Mouse (Mus musculus): ENCODE measurements at regions not wholly inside any gene's neighbourhood (a gene's known extent, or its start where the extent isn't known, plus 50 kb on each side); places are given as distances from the start of the nearest gene placed in this dataset.

GRCm38 (mm10) chr15:85657441-85657989, 75.2 kb upstream of the Wnt7b start:
- peak in 1 of 2 experiments; percentile 50; a peak in 1 of 4 replicates for ATAC-seq (replicated peaks in 1 of 2; ENCODE audit: insufficient read depth in 1 of 2, low FRiP score in 2 of 2, low TSS enrichment in 1 of 2, low read depth in 1 of 2, poor library complexity in 2 of 2, severe bottlenecking in 2 of 2)

GRCm38 (mm10) chr15:85658101-85658885, 76.0 kb upstream of the Wnt7b start:
- ATAC-seq (replicated peaks in 1 of 2; ENCODE audit: insufficient read depth in 1 of 2, low FRiP score in 2 of 2, low TSS enrichment in 1 of 2, low read depth in 1 of 2, poor library complexity in 2 of 2, severe bottlenecking in 2 of 2), result no peak

DNA sequence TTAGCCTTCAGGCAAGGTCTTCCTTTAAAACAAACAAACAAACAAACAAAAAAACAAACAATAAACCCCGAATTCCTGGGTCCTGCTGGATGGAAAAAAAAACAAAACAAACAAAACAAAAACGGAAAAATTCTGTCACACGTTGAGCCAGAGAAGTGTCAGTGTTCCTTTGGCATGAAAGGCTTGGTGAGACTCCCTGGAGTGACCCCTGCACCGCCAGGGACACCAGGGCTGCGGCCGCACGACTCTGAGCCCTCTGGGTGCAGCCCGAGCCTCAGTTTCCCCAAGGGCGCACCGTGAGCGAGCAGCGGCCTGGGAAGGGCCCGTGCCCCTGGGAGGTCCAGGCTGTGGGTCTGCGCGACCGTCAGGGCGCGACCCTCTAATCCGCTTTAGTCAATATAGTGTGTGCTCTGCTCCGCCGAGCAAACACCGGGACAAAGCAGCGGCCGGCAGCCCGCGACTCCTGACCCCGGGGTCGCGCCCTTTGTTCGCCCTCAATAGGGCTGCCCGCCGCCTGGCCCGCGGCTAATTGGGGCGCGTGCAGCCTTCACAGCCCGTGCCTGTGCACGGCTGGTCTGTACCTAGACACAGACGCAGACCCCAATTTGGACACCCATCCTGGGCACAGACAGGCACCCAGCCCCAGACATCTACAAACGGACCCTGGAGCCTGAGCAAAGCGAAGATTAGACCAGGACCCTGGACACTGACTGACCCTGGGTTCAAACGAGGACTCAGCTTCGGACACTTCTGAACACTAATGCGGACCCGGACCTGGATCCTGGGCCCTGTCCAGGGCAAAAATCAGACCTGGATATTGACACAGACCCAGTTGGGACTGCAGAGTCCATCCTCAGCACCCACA, 74.0 kb upstream of the Ppara start:
- no peak for ATAC-seq (replicated peaks in 1 of 2; ENCODE audit: insufficient read depth in 1 of 2, low FRiP score in 2 of 2, low TSS enrichment in 1 of 2, low read depth in 1 of 2, poor library complexity in 2 of 2, severe bottlenecking in 2 of 2)

DNA sequence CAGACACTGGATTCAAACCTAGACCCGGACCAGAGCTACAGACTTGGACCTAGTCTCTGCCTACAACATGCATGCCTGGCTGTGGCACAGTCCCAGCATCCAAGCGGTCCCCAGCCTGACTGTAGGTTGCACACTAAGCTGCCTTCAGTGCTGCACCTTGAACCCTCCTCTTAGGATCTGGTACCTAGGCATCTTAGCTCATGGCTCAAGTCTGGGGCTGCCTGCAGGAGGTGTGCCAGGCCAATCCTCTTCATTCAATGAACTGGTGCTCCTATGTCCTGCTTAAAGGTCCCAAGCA, 73.4 kb upstream of the Ppara start:
- no peak for ATAC-seq (replicated peaks in 1 of 2; ENCODE audit: insufficient read depth in 1 of 2, low FRiP score in 2 of 2, low TSS enrichment in 1 of 2, low read depth in 1 of 2, poor library complexity in 2 of 2, severe bottlenecking in 2 of 2)

GRCm38 (mm10) chr15:85661771-85662170, 73.0 kb upstream of the Ppara start:
- ATAC-seq (replicated peaks in 1 of 2; ENCODE audit: insufficient read depth in 1 of 2, low FRiP score in 2 of 2, low TSS enrichment in 1 of 2, low read depth in 1 of 2, poor library complexity in 2 of 2, severe bottlenecking in 2 of 2), result no peak

- ATAC-seq (replicated peaks in 1 of 2; ENCODE audit: insufficient read depth in 1 of 2, low FRiP score in 2 of 2, low TSS enrichment in 1 of 2, low read depth in 1 of 2, poor library complexity in 2 of 2, severe bottlenecking in 2 of 2), result no peak
Measured at GRCm38 (mm10) chr15:85662271-85662670, 72.5 kb upstream of the Ppara start.

- no peak for ATAC-seq (replicated peaks in 1 of 2; ENCODE audit: insufficient read depth in 1 of 2, low FRiP score in 2 of 2, low TSS enrichment in 1 of 2, low read depth in 1 of 2, poor library complexity in 2 of 2, severe bottlenecking in 2 of 2)
Measured at GRCm38 (mm10) chr15:85662673-85663072, 72.1 kb upstream of the Ppara start.

DNA sequence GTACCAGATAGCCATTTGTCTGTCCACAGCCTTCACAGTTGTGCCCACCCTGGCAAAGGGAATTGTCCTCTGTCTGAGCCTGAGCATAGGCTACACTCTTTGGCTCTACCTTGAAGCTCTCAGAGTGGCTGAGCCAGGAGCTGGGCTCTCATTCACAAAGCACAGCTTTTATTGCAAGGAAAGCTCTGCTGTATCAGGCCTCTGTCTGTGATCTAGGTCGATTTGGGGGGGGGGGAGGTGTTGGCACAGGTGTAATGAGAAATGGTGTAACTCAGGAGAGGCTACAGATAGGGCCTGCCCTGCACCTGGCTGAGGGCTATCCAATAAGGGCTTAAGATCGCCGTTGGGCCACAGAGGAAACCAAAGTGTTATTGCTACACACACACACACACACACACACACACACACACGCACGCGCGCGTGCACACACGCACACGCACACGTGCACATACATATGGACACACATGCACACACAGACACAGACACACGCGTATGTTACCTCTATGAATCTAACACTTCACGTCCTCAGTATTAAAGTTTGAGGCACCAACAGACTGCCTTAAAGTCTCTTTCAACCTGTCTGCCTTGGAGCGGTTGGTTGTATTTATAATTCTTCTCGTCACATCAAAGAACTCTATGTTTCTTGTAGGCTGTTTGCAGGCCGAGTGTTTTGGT, 70.9 kb upstream of the Ppara start:
- no peak for ATAC-seq (replicated peaks in 1 of 2; ENCODE audit: insufficient read depth in 1 of 2, low FRiP score in 2 of 2, low TSS enrichment in 1 of 2, low read depth in 1 of 2, poor library complexity in 2 of 2, severe bottlenecking in 2 of 2)

DNA sequence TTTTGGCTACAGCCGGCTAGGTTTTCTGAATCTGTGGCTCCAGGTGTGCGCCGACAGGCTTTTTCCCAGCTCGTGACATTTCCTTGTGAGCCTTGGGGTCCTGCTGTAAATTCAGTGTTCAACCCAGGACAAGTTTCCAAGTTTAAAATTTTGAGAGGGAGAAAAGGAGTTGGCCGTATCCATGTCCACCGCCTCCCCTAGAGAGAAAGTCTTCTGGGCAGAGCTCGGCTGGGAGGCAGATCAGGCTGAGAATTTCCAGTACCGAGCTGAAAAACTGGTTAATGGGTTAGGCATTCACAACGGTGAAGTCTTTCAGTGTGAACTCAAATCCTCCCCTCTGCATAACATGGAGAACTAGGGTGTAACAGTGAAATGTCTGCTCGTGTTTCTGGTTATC, 70.4 kb upstream of the Ppara start:
- ATAC-seq (replicated peaks in 1 of 2; ENCODE audit: insufficient read depth in 1 of 2, low FRiP score in 2 of 2, low TSS enrichment in 1 of 2, low read depth in 1 of 2, poor library complexity in 2 of 2, severe bottlenecking in 2 of 2), result no peak

GRCm38 (mm10) chr15:85665181-85665821, 69.5 kb upstream of the Ppara start:
- no peak for ATAC-seq (replicated peaks in 1 of 2; ENCODE audit: insufficient read depth in 1 of 2, low FRiP score in 2 of 2, low TSS enrichment in 1 of 2, low read depth in 1 of 2, poor library complexity in 2 of 2, severe bottlenecking in 2 of 2)

- ATAC-seq (replicated peaks in 1 of 2; ENCODE audit: insufficient read depth in 1 of 2, low FRiP score in 2 of 2, low TSS enrichment in 1 of 2, low read depth in 1 of 2, poor library complexity in 2 of 2, severe bottlenecking in 2 of 2), result no peak
Measured at GRCm38 (mm10) chr15:85666496-85666895, 68.3 kb upstream of the Ppara start.

DNA sequence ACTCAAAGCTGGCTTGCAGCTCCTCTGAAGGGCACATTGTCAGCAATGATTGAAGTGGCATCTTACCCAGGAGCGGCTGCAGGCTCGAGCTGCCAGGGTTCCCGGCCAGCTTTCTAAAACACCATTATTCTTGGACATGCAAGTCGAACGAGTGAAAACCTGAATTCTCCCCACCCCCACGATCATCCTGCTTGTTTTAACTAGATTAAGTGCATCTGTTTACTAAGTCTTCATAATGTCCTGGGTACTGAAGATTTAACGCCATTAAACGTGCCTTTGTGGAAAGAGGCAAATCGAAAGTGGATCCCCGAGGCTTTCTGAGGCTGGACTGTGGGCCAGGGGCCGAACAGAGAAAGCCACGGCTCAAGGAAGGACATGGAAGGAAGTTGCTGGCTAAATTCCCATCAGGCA, 67.4 kb upstream of the Ppara start:
- ATAC-seq (replicated peaks in 1 of 2; ENCODE audit: insufficient read depth in 1 of 2, low FRiP score in 2 of 2, low TSS enrichment in 1 of 2, low read depth in 1 of 2, poor library complexity in 2 of 2, severe bottlenecking in 2 of 2), result no peak

DNA sequence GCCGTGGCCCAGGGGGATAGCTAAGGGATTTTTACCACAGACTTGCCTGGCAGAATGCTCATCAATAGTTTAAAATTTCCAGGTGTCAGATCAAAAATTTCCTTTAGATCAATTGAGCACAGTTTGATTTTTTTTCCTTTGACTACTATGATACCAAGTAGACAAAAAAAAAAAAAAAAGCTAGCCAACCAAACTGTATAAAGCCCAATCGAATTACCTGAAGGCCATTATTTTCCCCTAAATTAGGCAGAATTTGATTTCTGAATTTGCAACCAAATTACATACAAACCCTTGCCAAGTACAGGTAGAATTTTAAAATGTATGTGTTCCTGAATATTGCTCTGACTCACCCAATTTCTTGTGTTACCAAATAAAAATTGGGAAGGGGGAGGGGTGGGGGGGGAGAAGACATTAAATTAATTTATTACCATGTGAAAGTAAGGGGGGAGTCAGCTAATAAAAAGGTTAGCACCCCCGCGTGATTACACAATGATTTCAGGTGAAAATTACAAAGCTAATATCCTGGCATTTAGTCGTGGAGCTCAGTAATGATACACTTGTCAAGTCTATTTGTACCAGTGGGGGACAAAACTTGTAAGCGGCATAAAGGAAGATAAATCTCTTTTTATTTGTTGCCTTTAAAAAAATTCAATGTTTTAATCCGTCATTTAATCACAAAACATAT, 66.7 kb upstream of the Ppara start:
- ATAC-seq (replicated peaks in 1 of 2; ENCODE audit: insufficient read depth in 1 of 2, low FRiP score in 2 of 2, low TSS enrichment in 1 of 2, low read depth in 1 of 2, poor library complexity in 2 of 2, severe bottlenecking in 2 of 2), result no peak

DNA sequence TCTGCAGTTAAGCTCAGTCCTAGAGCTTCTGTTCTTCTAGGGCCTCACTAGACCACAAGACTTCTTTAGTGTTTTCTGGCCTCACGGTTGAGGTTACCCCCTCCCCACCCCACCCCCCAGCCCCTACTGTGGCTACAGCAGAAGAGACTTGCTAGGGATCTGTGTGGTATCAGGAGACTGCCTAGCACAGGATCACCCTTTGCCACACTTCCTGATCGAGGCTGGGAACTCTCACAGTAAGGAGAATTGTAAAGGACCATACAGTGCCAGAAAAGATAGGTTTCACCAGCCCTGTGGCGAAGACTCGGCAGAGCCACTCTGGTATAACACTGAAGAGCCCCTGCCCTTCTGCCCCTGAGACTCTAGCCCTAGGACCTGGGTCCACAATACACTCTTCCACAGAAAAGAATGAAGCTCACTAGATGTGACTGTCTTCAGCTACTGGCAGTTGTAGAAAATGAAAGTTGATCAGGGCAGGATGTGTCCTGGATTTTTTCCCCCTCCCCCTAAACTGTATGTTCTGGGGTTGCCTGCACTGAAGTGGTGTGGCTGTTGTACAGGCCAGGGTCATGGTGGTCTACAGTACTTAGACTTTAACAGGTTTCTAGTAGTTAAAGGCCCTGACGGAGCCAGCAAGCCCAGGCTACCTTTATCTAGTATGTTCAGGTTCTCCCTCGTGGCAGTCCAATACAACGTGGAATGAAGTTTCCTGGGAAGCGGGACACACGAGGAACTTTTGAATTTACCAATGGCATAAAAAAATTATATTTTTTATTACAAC, 65.7 kb upstream of the Ppara start:
- 0 out of 4 replicates have a peak, but pooled peaks of 1 of the 2 experiments have one; percentile 13 for ATAC-seq (replicated peaks in 1 of 2; ENCODE audit: insufficient read depth in 1 of 2, low FRiP score in 2 of 2, low TSS enrichment in 1 of 2, low read depth in 1 of 2, poor library complexity in 2 of 2, severe bottlenecking in 2 of 2)

DNA sequence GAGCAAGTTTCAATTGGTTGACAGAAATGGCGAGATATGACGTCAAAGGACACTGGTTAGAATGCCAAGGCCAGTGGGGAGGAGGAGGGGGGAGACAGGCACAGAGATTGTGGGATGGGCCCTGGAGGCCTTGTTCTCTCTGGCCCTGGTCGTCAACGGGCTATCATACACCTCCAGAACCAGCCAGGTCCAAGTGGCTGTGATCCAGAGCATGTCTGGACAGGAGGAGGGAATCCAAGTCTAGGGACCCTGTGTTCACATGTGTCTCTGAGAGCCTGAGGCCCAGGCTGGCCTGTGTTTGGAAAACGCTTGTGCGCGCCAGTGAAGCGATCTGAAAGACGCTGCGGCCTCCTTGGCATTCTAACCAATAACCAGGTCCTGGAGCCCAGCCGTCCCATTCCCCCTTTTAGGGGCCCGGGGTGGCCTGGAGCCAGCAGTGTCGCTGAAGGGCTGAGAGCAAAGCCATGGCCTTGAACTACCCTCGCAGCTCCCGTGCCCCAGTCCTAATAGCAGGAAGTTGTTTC, 65.1 kb upstream of the Ppara start:
- ATAC-seq (replicated peaks in 1 of 2; ENCODE audit: insufficient read depth in 1 of 2, low FRiP score in 2 of 2, low TSS enrichment in 1 of 2, low read depth in 1 of 2, poor library complexity in 2 of 2, severe bottlenecking in 2 of 2), result peak; percentile 14 to 45; a peak in 3 of 4 replicates

DNA sequence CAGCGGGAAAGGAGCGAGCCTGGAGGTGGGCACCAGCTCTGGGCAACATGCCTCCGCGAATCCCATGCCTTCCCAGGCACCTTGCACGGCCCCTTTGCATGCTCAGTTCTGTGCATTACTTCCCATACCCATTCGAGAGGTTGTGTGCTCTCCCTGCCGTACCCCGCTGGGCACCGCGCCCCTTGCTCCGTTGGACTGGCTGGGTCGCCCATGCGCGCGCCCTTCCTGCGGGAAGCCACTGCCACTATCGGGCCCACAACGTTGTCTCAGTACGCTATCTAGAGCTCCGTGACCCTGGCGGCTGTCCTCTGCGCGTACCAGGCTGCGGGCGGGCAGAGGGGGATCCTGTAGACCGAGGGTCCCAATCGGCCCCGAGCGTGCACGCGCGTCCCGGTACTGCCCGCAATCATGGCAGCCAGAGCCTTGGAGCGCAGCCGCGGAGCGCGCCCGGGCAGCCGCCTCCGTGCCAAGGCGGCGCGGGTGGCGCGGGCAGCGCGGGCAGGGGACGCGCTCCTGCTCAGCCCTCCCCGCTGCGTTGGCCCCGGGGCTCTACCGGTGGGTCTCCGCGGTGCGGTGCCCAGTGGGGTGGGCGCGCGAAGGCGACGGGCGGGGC, 64.5 kb upstream of the Ppara start:
- peak; percentile 29 to 31; a peak in 2 of 4 replicates for ATAC-seq (replicated peaks in 1 of 2; ENCODE audit: insufficient read depth in 1 of 2, low FRiP score in 2 of 2, low TSS enrichment in 1 of 2, low read depth in 1 of 2, poor library complexity in 2 of 2, severe bottlenecking in 2 of 2)
